Mouse (Mus musculus): ENCODE measurements at regions not wholly inside any gene's neighbourhood (a gene's known extent, or its start where the extent isn't known, plus 50 kb on each side); places are given as distances from the start of the nearest gene placed in this dataset.

DNA sequence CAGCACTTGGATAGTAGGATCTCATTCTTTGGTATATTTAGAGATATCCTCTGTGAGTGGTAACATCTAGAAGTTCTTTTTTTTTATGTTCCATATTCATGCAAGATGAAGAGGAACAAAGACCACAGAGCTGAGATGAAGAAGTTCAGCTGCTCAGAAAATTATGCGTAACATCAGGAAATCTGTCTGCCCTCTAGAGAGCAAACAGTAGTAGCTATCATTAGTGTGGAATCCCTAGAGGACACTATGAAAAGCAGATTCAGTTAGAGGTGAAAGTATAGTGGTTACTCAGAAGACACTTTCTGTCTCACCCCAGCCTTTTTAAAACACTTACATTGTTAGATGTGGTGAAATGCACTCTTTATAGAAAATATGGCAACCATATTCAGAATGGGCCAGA is 1214.9 kb upstream of the Tacstd2 start:
- TF ChIP-seq CTCF (IDR thresholded peaks at IDR 0.05 in 2 of 3, conservative IDR thresholded peaks at IDR 0.05 in 1 of 3; ENCODE audit: control insufficient read depth in 1 of 3, insufficient read depth in 1 of 3, low read depth in 2 of 3, low read length in 3 of 3, poor library complexity in 1 of 3, severe bottlenecking in 1 of 3): no peak
- no peak for TF ChIP-seq SIN3A (IDR thresholded peaks at IDR 0.05; ENCODE audit: low read length)
- TF ChIP-seq TAL1 (IDR thresholded peaks at IDR 0.05; ENCODE audit: low read length): no peak
- TF ChIP-seq ELF1 (IDR thresholded peaks at IDR 0.05; ENCODE audit: low read depth, low read length): no peak
- no peak for TF ChIP-seq MEF2A (IDR thresholded peaks at IDR 0.05; ENCODE audit: extremely low read depth, insufficient replicate concordance, low read depth, low read length, poor library complexity, severe bottlenecking)
- no peak for TF ChIP-seq NRF1 (IDR thresholded peaks at IDR 0.05; ENCODE audit: insufficient read depth, low read depth, low read length, poor library complexity, severe bottlenecking)
- no peak for TF ChIP-seq GATA1 (IDR thresholded peaks at IDR 0.05; ENCODE audit: low read depth, low read length)
- TF ChIP-seq POLR2A (IDR thresholded peaks at IDR 0.05; ENCODE audit: control insufficient read depth in 1 of 2, insufficient read depth in 1 of 2, low read depth in 1 of 2, low read length in 2 of 2, poor library complexity in 1 of 2): no peak
- no peak for TF ChIP-seq MAFK (IDR thresholded peaks at IDR 0.05; ENCODE audit: borderline replicate concordance, low read depth, low read length)
- no peak for TF ChIP-seq JUND (IDR thresholded peaks at IDR 0.05; ENCODE audit: low read depth, low read length)
- no peak for TF ChIP-seq MYC (IDR thresholded peaks at IDR 0.05; ENCODE audit: low read depth, low read length)
- no peak for TF ChIP-seq USF1 (IDR thresholded peaks at IDR 0.05; ENCODE audit: low read depth, low read length)
- TF ChIP-seq EP300 (IDR thresholded peaks at IDR 0.05; ENCODE audit: low read depth in 1 of 2, low read length in 2 of 2): no peak
